Mouse (Mus musculus): ENCODE results near the gene Hcst. TPM values are rescaled to one million over a fixed set of nuclear protein-coding genes. Genes with fewer than 3 reads are reported as not detected.
A peak's percentile ranks its signal among the peaks of the same experiment; 100 is the strongest.

Hcst gene
- polyA plus RNA-seq, 1 experiment: not detected

DNA sequence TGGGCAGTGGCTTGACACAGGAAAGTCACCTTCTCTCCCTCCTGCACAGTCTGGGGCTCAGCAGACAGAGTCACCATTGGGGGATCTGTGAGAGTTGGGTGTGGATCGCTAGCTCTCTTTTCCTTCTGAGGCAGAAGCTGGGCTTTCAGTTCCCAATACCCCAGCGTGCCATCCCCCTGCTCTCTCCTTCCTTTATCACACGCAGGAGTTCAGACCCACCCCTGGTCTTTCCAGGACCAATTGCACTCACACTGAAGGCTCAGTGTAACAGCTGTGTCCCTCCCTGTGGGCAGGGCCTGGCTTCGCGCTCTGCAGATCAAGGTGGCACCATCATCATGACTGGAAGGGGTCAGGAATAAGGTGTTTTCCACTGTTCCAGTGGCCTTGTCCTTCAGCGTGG lies 34.6 kb upstream of the Hcst start:
- no peak overlapping the region for H3K4me3 ChIP-seq (ENCODE audit: insufficient read depth, low read depth, low read length)
- WGBS: 33% methylated on average over 6 of the region's 6 CpGs
- H3K4me1 ChIP-seq (ENCODE audit: control insufficient read depth, insufficient read depth, low read length): peaks cover 40% of the 10 kb centered on the region
- no peak overlapping the region for H3K27ac ChIP-seq (ENCODE audit: insufficient read depth, low read depth, low read length)
- TF ChIP-seq CTCF (IDR thresholded peaks at IDR 0.05; ENCODE audit: insufficient read depth, low read depth, low read length) (no peak), POLR2A (IDR thresholded peaks at IDR 0.05; ENCODE audit: insufficient read depth, low read depth, low read length) (no peak)

DNA sequence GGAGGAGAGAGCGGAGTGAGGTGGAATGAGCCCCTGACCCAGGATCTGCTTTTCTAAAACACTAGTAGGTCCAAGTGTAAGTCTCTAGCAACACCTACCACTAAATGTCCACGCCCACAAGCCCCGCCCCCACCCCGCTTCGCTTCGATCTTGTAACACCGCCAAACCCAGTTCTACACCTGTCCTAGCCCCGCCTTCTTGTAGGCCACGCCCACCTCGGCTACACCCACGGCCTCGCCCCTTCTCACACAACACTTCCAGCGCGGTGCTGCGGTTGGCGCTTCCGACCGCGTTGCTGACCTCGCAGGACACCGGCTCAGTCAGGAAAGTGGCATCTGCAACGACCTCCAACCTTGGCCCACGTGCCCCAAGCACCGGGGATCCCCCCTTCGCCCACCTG lies 34.1 kb upstream of the Hcst start:
- TF ChIP-seq CTCF (IDR thresholded peaks at IDR 0.05; ENCODE audit: insufficient read depth, low read depth, low read length): no peak
- WGBS: 5% methylated on average over 24 of the region's 25 CpGs
- H3K27ac ChIP-seq (ENCODE audit: insufficient read depth, low read depth, low read length): no peak overlapping the region
- peaks cover 36% of the 10 kb centered on the region for H3K4me1 ChIP-seq (ENCODE audit: control insufficient read depth, insufficient read depth, low read length)
- H3K4me3 ChIP-seq (ENCODE audit: insufficient read depth, low read depth, low read length): no peak overlapping the region

DNA sequence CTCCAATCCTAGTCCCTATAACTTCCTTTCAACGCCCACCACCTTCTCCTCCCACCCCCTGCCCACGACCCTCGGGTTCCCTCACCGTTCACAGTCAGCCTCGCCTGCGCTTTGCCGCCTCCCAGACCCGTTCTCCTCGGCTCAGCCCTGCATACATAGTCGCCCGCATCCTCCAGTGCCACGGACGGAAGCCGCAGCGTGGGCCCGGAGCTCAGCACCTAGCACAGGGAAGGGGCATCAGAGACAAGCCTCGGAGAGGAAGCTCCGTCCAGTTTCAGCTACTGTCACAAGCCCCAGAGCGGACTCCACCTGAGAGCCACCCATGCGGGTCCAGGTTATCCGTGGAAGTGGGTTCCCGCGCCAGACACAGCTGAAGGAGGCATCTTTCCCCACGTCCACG lies 33.7 kb upstream of the Hcst start:
- H3K27ac ChIP-seq (ENCODE audit: insufficient read depth, low read depth, low read length): no peak overlapping the region
- 17% methylated on average over 25 of the region's 25 CpGs for WGBS
- H3K4me1 ChIP-seq (ENCODE audit: control insufficient read depth, insufficient read depth, low read length): peaks cover 31% of the 10 kb centered on the region
- TF ChIP-seq CTCF (IDR thresholded peaks at IDR 0.05; ENCODE audit: insufficient read depth, low read depth, low read length) (no peak), POLR2A (IDR thresholded peaks at IDR 0.05; ENCODE audit: insufficient read depth, low read depth, low read length) (no peak)
- H3K4me3 ChIP-seq (ENCODE audit: insufficient read depth, low read depth, low read length): no peak overlapping the region

DNA sequence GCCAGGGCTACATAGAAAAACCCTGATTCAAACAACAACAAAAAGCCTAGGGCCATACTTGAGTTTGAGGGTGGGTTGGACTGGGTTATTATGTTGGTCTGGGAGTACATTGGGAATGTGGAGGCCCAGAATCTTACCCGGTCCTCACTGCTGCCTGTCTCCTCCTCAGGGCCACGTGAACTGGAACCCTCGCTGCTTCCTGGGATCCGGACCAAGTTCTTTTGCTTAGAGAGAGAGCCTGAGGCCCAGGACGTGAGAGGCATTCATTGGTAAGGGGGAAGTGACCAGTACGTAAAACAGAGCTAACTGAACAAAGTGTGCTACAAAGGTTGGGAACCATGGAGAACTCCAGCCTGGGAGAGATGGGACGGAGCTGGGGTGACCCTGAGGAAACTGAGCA lies 30.6 kb upstream of the Hcst start:
- Histone ChIP-seq H3K27ac (ENCODE audit: insufficient read depth, low read depth, low read length) (no peak overlapping the region), H3K4me1 (ENCODE audit: control insufficient read depth, insufficient read depth, low read length) (peaks cover 16% of the 10 kb centered on the region), H3K4me3 (ENCODE audit: insufficient read depth, low read depth, low read length) (no peak overlapping the region)
- TF ChIP-seq POLR2A (IDR thresholded peaks at IDR 0.05; ENCODE audit: insufficient read depth, low read depth, low read length): no peak
- no peak for TF ChIP-seq CTCF (IDR thresholded peaks at IDR 0.05; ENCODE audit: insufficient read depth, low read depth, low read length)
- WGBS: 58% methylated on average over 7 of the region's 7 CpGs

DNA sequence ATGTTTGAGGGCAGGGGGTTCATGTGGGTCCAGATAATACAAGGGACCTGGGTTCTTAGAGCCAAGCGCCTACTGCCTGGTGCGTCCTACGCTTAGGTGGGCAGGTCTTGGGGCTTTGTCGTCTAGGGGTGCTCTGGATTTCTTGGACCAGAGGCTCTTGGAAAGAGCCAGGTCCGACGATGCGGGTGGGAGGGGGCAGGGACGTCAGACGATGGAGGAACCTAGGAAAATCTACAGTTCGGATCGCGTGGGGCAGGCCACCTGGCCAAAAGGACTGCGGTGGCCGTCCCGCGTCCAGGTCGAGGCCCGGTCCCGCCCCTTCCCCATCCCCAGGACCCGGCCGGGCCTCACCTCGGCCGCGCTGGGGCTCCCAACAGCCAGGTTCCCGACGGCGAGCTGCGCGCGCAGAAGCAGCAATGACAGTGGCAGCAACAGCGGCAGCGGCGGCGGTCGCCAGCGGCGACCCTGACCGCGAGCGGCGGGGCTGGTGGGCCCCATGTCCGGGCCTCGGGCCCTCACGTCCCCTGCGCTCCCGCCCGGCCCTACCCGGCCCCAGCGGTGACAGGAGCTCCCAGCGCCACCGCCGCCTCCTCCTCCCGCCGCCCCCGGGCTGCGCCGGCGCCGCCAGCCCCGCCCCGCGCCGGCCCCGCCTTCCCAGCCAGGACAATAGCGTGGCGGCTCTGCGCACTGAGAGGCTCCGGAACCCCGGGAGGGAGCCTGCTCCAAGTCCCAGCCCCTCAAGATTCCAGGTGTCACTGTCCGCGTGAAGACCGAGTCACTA lies 25.5 kb upstream of the Hcst start, which contains the start of gene Aplp1:
Gene Aplp1 (minus strand): TSS at position 565 of the 781 bp plus-strand sequence.
- peak within 1 kb of the TSS; percentile 89 for H3K4me3 ChIP-seq (ENCODE audit: insufficient read depth, low read depth, low read length)
- H3K27ac ChIP-seq (ENCODE audit: insufficient read depth, low read depth, low read length): peak within 1 kb of the TSS; percentile 95
- peak; percentile 40 for TF ChIP-seq POLR2A (IDR thresholded peaks at IDR 0.05; ENCODE audit: insufficient read depth, low read depth, low read length)
- TF ChIP-seq CTCF (IDR thresholded peaks at IDR 0.05; ENCODE audit: insufficient read depth, low read depth, low read length): no peak; the same call in 1 of the 2 replicates
- peaks cover 31% of the 10 kb centered on the region for H3K4me1 ChIP-seq (ENCODE audit: control insufficient read depth, insufficient read depth, low read length)
- under 1% methylated on average over 66 of the region's 72 CpGs for WGBS

DNA sequence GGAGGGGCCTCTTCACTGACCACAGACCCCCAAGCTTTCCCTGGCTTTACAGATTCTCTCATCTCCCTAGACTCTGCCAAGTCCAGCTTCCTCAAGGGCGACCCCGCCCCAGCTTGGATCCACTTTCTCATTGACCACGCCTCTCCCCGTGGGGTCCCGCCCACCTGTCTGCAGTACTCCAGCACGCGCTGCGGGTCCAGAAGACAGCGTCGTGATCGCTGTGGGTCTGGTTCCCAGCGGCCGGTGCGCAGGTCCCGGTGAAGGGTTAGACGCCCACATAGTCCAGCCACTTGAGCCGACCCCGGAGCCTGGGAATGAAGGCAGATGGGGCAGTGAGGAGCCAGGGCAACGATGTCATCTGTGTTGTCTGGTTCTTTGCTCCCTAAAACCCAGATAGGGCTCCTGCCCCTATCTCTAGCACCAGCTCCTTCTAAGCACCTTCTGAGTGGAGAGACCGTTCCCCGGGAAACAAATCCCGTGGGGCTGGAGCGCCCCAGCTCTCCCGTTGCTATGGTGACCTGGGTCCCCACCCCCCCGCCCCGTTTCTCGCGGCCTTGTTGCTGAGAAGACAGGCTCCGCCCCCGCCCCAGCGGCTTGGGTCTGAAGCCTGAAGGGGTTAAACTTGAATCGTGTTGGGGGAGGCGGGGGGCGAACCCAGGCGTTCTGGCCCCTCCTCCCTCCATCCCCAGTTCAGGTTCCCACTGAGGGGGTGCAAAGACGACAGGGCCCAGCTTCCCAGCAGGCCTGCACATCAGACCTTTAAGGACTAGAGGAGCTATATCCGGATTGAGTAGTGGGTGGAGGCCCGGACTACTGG lies 24.7 kb upstream of the Hcst start:
- peak overlapping the region; percentile 95 for H3K27ac ChIP-seq (ENCODE audit: insufficient read depth, low read depth, low read length)
- TF ChIP-seq POLR2A (IDR thresholded peaks at IDR 0.05; ENCODE audit: insufficient read depth, low read depth, low read length): peak; percentile 30
- no peak for TF ChIP-seq CTCF (IDR thresholded peaks at IDR 0.05; ENCODE audit: insufficient read depth, low read depth, low read length)
- H3K4me1 ChIP-seq (ENCODE audit: control insufficient read depth, insufficient read depth, low read length): peaks cover 36% of the 10 kb centered on the region
- under 1% methylated on average over 38 of the region's 38 CpGs for WGBS
- H3K4me3 ChIP-seq (ENCODE audit: insufficient read depth, low read depth, low read length): peak overlapping the region; percentile 89

DNA sequence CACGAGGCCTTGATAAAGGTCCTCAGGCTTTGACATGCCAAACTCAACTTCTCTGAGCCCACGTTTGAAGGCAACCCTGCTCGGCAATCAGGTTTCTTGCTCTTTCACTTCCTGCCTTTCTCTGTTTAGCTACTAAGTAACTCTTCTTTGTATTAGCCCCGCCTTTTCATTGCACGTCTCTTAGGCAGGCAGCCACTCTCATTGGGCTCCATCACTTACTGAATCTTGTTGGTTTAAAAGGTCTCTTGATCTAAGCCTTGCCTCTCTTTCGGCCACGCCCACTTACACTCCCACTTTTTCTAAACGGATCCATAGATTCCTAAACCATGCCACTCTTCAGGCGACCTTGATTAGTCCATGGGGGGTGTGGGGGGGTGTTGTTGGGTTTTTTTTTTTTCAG lies 24.0 kb upstream of the Hcst start:
- Histone ChIP-seq H3K4me3 (ENCODE audit: insufficient read depth, low read depth, low read length) (peak overlapping the region; percentile 89), H3K4me1 (ENCODE audit: control insufficient read depth, insufficient read depth, low read length) (peaks cover 36% of the 10 kb centered on the region), H3K27ac (ENCODE audit: insufficient read depth, low read depth, low read length) (no peak overlapping the region)
- WGBS: 14% methylated on average over 9 of the region's 9 CpGs
- no peak for TF ChIP-seq POLR2A (IDR thresholded peaks at IDR 0.05; ENCODE audit: insufficient read depth, low read depth, low read length)
- no peak for TF ChIP-seq CTCF (IDR thresholded peaks at IDR 0.05; ENCODE audit: insufficient read depth, low read depth, low read length)

DNA sequence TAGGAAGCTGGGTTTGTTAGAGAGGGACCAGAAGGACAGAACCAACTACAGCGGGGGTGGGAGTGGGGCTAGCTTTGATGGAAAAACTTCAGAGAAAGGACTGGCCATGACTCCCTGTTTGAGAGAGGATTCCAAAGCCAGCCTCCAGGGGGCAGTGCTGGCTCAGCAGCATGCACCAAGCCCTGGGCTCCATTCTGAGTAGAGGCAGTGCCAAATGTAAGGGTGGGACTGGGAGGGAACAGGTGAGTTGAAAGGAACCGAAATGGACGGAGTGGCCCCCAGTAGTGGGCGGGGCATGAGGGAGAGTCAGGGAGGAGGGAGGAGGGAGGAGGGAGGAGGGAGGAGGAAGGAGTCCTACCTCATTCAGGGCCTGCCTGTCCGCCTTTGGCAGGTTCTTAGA lies 21.0 kb upstream of the Hcst start:
- TF ChIP-seq POLR2A (IDR thresholded peaks at IDR 0.05; ENCODE audit: insufficient read depth, low read depth, low read length): no peak
- peak; percentile 77 for TF ChIP-seq CTCF (IDR thresholded peaks at IDR 0.05; ENCODE audit: insufficient read depth, low read depth, low read length)
- no peak overlapping the region for H3K27ac ChIP-seq (ENCODE audit: insufficient read depth, low read depth, low read length)
- peaks cover 37% of the 10 kb centered on the region for H3K4me1 ChIP-seq (ENCODE audit: control insufficient read depth, insufficient read depth, low read length)
- 24% methylated on average over 4 of the region's 5 CpGs for WGBS
- H3K4me3 ChIP-seq (ENCODE audit: insufficient read depth, low read depth, low read length): no peak overlapping the region

DNA sequence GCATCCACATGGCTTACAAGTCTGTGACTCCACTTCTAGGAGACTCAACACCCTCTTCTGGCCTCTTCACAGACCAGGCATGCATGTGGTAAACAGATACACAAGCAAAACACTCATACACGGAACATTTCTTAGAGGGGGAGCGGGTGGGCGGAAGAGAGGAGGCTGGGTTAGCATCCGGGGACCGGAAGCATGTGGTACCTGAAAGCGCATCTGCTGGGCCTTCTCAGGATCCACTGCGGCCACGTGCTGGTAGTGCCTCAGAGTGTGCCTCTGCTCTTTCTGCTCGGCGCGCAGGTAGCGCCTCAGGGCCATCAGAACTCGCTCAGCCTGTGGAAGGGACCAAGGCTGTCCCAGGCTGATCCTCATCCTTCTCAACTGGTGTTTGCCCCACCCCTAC lies 20.1 kb upstream of the Hcst start:
- H3K27ac ChIP-seq (ENCODE audit: insufficient read depth, low read depth, low read length): no peak overlapping the region
- TF ChIP-seq POLR2A (IDR thresholded peaks at IDR 0.05; ENCODE audit: insufficient read depth, low read depth, low read length): no peak
- TF ChIP-seq CTCF (IDR thresholded peaks at IDR 0.05; ENCODE audit: insufficient read depth, low read depth, low read length): no peak
- 79% methylated on average over 13 of the region's 13 CpGs for WGBS
- H3K4me3 ChIP-seq (ENCODE audit: insufficient read depth, low read depth, low read length): no peak overlapping the region
- H3K4me1 ChIP-seq (ENCODE audit: control insufficient read depth, insufficient read depth, low read length): peaks cover 34% of the 10 kb centered on the region
